Mouse (Mus musculus): ENCODE measurements at regions not wholly inside any gene's neighbourhood (a gene's known extent, or its start where the extent isn't known, plus 50 kb on each side); places are given as distances from the start of the nearest gene placed in this dataset.

DNA sequence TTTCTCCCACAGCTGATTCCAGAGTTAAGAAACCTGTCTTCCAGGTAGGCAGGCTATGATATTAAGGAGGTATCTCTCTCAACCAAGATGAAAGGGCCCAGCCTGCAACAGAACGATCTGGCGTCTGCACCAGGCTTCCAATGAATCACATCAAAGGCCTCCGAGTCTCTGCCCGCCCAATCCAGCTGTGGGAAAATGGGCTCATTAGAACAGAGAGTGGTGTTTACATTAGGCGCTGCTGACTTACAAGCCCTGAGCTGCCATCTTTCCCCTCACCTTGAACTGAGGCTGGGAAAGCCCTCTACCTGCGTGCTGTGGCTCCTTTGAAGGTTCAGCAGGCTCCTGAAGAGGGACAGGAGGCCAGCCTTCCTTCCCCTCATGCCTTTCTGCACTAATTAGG, 97.5 kb upstream of the 4930535I16Rik start:
- TF ChIP-seq CTCF (IDR thresholded peaks at IDR 0.05; ENCODE audit: control insufficient read depth, insufficient read depth, insufficient replicate concordance, low read depth, low read length) = no peak
- no peak for TF ChIP-seq POLR2A (IDR thresholded peaks at IDR 0.05; ENCODE audit: control insufficient read depth, low read depth, low read length)

Data from testis, adult 2 months (tissue).